Mouse (Mus musculus): Measurements from ENCODE around the gene Atp8b3. TPM values are rescaled to one million over a fixed set of nuclear protein-coding genes. Genes with fewer than 3 reads are reported as not detected.

The Atp8b3 gene
- 0.03 TPM in 1 of 2 replicates, not detected in the other for polyA plus RNA-seq (2012; rRNA removed)

DNA sequence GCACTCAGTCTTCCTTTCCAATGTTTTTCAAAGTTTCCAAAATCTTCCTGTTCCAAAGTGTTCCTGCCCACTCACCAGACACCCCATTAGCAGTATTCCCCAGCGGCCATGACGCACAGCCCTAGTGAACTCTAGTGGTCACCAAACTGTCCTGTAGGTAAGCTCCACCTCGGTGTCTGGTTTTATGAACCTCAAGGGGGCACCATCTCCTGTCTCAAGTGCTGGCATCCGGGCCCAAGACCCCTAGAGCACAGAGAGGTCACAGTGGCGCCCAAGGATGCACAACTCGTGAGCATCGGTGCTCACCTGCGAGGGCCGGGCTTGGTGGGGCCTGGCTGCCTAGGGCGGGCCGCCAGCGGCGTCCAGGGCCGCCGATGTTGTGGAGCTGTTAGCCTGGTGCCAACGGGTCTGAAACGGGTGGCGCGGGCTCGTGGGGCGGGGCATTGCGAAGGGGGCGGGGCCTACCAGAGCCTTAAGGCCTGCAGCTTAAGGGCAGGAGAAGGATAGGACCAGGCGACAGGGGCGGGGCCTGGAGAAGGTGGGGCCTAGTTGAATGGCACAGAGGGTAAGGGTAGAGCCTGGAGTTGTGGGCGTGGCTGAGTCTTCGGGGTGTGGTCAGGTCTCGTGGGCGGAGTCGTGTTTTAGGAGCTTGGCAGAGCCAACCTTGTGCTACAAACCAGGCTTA is at the start of gene Atp8b3:
Gene Atp8b3 (minus strand): TSS at position 415 of the 685 bp plus-strand sequence.
- DNase-seq (ENCODE audit: low spot score), result no peak

DNA sequence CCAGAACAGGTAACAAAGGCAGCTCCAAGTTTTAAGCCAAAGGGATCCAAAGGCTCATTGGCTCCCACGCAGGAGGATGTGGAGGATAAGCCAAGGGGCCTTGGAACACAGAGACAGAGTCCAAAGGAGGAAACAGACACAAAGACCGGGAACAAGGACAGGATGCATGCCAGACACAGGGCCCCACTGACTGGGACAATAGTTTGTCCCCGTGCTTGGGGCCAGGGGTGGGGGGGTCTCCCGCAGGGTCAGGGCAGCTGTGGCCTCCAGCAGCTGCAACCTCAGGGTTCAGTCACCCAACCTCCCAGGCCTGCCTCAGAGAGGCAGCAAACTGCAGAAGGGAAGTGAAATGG is 48.4 kb upstream of the Atp8b3 start:
- DNase-seq (ENCODE audit: low spot score), result no peak

DNA sequence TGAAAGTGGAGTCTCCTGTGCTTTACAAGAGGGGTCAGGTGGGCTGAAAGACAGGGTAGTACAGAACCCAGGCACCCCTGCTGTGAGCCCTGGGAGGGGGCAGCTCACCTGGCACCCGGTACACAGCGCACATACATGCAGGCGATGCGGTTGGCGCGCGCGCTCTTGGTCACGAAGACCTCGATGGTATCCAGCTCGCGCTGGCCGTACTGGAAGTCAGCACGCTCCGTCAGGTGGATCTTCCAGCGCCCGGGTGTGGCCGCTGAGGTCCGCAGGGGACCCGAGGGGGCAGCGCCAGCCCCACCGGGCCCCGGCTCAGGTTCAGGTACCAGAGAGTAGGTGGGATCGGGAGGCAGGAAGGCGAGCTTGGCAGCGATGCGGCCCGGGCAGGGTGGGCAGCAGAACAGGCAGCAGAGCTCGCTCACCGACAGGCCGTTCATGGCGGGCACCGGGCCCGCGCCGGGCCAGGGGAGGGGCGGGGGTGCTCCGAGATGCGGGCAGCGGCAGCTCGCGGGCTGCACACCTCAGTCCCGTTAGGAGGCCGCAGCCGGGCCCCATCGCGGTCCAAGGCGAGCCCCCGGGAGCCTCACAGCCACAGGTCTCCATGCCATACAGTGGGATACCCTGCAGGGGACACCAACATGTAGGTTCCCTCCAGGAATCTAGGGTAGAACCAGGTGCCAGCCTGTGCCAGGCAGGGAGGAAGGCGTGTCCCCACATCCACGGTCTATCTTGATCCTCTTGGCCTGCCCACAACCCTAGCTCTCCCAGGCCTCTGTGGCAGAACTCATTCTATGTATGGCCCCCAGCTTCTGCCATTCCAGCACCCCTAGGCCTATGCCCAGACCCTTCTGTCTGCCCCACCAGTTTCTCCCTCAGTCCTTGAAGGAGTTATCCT is 47.7 kb upstream of the Atp8b3 start:
- DNase-seq (ENCODE audit: low spot score), result no peak

DNA sequence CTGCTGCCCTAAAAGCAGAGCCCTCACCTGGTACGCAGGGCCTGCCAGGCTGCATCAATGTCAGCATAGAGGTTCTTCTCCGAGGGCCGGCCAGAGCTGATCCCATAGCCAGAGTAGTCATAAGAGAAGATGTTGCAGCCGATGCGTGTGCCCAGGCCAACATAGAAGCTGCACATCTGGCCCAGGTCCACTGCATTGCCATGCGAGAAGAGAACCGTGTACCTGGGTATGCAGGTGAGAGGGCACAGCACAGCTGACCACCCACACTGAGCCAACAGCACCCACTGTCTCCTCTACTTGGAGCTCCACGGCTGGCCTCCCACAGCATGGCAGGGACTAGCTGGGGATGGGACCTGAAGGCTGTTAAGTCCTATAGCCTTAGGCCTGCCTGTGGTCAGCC is 46.7 kb upstream of the Atp8b3 start:
- DNase-seq (ENCODE audit: low spot score), result no peak

DNA sequence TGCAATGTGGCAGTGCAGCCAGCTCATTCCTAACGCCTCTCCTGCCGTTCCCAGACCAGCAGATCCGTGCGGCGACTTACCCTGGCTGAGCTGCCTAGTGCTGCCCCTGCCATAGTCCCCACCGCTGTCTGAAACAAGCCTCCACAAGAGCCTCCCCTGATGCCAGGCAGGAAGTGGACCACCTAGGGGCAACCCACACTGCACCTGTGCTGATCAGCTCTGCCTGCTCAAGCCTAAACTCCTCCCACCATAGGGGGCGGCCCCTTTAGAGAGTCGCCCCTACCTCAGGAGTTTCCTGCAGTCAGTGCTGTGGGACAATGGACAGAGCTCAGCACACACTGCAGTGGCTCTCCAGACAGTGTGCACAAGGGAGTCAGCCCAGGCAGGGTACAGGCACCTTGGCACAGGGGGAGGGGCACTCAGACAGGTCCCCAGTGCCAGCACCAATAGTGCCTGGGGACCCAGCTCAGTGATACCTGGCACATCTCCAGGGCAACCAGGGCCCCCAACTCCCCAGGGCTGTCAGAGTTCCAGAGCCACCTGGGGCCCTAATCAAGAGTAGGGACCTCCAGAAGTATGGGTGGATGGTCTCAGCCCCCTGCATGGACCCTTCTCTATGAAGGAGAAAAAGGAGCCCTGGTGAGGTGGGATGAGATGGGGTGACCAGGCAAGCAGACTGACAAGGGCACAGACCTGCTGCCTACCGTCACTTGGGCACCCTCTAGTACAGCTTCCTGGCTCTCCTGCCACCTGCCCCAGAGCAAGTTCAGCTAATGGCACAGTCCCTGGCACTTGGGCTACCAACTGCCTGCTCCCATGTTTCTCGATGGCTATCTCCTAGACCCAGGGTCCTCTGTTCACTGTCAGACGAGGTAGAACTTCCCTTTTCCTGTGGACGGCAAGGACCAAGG is 46.0 kb upstream of the Atp8b3 start:
- no peak for DNase-seq (ENCODE audit: low spot score)

DNA sequence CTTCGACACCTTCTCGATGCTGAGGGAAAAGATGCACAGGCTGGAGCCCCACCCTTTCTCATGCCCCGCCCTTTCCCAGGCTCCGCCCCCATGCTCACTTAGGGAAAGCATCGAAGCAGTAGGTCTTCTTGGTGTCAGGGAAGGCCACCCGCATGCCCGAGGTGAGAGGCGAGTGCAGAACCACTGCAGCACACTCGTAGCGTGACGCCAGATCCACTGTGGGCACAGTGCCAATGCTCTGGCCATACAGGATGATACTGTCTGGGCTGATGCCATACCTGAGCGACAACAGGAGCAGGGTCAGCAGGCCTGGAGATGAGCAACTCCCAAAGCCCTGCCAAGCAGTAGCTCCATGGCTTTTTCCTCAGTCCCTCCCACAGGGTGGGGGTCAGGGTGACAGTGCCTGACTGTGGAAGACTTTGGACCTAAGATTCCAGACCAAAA is 45.1 kb upstream of the Atp8b3 start:
- DNase-seq (ENCODE audit: low spot score), result no peak

DNA sequence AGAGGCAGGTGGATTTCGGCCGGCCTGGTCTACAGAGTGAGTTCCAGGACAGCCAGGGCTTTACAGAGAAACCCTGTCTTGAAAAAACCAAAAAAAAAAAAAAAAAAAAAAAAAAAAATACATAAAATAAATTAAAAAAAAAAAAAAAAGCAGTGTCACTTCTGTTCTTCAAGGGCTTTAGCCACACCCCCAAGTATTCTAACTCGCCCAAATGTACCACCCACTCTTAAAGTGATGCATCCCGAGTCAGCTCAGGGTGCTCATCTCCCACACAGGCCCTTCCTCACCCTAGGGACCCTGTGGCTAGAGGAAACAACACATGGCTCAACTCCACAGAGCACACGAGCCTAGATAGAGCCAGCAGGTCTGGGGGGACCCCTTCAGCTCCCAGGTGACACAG is 44.1 kb upstream of the Atp8b3 start:
- DNase-seq (ENCODE audit: low spot score), result no peak

DNA sequence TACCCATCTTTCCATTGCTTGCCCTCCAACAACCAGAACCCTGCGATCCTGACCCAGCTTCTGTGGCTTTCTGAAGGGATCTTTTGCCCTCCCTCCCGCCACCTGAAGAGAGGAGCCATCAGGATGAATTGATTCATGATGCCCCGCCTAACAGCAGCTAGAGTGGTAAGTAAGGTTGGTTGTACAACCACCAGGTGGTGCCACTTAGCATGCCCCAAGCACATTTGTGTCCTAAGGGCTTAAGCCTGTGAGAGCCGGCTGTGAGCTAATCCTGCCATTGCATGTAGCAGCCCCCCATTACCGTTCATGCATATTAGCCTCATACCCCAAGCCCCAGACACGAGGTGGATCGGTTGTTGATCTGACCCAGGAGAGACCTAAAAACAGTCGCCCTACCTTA is 40.0 kb upstream of the Atp8b3 start:
- no peak for DNase-seq (ENCODE audit: low spot score)

DNA sequence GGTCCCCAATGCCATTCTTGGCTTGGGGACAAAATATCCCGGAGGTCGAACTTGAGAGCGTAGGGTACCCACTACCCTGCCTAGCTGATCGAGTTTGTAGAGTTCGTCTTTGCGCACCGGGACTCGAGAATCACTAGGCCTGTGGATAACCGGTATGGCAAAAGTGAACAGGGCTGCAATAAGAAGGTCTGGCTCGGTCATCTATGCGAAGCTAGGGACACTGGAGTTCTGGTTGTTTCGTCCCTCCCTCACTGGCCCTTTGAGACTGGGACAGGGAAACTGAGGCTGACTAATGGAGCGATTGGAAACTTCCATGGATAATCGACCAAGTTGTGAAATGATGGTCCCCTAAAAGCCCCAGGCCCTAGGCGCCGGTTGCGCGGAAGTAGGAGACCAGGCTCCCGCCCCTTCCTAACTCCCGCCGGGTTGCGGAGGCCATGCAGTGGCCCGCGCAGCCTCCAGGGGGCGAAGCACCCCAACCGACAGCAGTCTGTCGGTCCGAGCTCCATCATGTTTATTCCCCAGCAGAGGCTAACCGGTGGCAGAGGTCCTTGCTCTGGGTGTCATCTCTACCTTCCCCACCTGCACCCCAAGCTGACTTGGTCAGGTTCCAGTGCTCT is 39.3 kb upstream of the Atp8b3 start:
- DNase-seq (ENCODE audit: low spot score), result peak; percentile 70

DNA sequence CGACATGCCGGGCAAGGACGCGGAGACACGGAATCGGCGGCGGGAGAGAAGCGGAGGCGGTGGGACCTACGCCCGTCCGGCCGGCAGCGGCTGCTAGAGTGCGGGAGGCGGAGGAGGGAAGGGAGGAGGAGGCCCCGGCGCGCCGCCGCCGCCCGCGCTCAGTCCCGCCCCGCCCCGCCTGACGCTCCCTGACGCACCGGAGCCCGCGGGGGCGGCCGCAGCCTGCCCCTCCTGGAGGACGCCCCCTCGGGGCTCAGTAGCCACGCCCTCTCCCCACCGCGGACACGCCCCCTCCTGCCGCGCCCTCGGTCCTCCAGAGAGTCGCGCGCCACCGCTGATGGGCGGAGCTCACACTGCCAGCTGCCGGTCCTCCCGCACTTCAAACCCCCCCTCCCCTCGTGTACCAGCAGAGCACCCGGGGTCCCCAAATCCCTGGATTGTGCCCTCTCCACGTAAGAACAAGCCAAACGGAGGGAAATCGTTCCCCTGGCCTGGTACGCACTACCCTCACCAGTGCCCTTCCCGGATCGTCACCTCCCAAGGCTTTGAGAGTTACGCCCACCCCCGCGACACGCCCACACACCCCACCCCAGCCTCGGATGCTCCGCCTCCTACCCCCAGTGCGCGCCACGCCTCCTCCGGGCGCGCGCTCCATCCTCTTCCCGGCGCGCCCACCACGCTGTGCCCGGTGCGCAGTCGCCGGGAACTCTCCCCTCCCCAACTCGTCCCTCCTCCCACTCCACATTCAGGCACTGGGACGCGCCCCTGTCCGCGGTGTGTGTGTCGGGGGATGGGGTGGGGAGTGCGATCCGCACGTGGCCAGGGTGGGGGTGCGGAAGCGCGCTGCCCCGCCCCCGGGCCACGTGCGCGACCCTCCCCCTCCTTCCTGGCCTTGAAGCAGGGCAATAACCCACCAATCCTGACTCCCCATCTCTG is 38.5 kb upstream of the Atp8b3 start, which contains the start of gene Klf16:
Gene Klf16 (minus strand): TSS at position 127 of the 936 bp plus-strand sequence.
- DNase-seq (ENCODE audit: low spot score), result peak; percentile 99

DNA sequence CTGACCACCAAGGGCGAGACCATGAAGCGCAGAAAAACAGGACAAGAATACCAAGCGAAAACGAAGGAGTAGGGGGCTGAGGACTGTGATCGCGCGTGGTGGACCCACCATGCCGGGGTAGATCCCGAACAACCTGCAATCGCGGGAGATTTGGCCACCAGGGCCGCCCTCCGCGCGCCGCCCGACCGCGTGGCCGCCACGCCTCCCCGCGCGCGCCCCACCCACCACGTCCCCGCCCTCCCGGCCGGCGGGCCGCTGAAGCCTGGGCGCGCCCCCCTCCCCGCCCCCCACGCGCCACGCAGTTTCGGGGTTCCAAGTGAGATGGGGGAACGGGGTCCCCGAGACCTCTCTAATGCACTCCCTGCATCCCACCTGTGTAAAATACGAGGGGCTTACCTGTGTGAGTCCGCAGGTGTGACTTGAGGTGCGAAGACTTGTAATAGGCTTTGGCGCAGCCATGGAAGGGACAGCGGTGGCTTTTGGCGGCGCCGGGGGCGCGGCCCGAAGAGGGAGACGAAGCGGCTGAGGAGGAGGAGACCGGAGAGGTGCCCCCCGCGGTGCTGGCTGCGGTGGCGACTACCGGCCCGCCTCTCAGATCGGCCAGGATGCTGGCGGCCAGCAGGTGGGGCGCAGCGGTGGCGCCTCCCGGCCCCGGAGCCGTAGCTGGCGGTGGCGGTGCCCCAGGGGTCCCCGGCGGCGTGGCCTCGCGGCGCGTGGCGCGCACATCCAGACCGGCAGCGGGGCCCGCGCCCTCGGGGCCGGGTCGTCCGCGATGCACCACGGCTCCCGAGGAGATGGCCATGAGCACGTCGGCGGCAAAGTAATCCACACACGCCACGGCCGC is 37.6 kb upstream of the Atp8b3 start:
- peak; percentile 56 for DNase-seq (ENCODE audit: low spot score)

DNA sequence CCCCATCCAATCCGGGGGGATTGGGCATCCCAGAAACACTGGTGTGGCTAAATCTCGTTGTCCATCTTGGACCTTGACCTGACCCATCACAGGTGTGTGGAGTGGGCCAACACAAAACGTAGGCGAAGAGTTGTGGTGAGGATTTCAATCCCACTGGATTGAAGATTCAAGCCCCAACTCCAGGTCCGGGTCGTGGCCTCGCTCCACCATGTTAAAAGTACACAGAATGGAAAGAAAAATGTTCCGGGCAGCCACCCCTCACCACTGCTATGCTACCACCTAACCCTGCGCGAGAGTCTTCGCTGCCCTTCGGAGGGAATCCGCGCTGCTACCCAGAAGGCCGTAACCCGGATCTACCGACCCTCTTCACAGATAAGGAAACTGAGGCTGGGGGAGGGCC is 37.0 kb upstream of the Atp8b3 start:
- DNase-seq (ENCODE audit: low spot score), result no peak

DNA sequence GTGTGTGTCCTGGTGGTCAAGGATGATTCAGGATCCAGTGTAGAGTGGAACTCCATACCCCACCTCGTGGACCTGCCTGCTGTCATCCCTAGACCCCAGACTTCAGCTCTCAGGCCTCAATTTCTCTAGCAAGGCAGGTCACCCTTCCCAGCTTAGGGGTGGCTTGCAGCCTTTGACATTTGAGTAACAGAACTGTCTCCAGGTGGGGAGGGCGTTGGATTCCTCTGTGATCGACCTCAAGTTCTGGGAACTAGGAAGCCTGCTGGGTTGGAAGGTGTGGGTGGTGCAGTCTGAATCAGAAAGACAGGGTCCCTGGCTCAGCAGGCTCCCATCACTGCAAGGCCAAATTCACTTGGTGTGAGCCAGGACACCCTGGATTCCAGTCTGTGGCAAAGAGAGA is 36.0 kb upstream of the Atp8b3 start:
- no peak for DNase-seq (ENCODE audit: low spot score)

DNA sequence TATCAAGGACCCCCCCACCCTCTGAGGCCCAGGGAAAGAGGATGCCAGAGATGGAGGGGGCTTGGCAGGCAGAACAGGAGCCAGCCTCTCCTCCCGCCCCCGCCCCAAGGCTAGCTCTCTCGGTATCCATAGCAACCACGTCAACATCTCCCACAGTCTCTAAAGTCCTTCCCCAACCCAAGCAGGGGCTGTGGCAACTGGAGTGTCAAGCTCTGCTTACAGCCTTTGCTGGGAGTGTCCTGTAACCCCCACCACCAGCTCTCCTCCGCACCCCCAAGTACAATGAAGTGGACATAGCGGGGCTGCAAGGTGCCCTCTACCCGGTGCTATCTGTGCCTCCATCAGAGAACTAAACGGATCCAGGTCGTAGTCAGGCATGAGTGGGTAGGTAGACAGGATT is 35.0 kb upstream of the Atp8b3 start:
- no peak for DNase-seq (ENCODE audit: low spot score)

DNA sequence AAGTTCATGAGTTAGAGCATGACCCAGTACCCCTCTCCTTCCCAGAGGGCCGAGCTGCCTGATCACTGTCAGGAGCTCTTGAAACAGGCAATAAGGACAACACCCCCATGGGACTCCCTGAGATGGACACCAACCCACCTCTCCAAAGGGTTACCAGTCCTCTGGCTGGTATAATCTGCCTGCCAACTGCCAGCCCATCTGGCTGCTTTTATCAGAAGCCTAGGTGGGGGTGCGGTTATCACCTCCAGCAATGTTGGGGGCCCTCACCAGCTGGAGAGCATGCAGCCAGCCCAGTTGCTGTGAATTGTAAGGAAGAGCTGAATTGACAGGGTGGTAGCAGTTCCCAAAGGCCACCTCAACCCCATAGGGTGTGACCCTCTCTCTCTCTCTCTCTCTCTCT is 33.6 kb upstream of the Atp8b3 start:
- no peak for DNase-seq (ENCODE audit: low spot score)

DNA sequence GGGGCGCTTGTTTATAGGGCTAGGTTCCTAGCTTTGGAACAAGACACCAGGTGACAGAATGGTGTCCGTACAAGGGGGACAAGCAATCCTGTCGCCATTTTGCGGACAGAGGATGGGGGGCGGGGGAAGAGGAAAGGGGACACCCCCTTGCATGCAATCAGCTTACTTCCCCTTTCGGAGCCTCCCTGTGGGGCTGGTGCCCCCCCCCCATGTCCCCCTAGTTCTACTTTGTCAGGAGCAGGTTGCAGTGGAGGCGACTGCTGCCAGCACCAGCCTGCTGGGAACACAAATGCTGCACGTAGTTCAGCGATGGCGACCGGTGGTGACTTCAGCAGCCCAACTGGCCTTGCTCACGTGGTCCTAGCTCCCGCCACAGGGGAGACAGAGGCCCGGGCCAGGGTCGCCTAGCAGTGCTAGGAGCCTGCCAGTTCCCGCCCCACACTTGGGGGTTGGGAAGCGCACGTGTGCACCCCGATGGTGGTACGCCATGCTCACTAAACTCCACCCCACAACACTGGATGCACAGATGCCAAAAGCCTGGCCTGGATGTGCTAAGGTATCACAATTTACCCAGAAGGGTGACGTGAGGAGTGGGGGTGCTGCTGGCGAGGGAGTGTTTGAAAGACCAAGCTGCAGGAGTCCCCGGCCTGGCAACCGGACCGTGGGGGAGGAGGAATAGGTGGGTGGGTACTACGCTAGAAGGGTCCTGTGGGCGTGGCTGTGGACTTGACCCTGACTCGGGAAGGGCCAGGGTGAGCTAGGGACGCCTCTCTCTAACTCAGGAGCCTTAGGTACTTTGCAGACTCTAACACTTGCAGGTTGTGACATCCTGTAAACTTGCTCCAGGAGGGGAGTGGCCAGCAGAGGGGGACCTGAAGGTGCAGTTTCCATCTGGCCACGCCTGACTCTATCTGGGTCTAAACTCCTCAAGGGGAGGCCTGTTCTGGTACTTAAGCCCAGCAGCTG is 32.2 kb upstream of the Atp8b3 start:
- no peak for DNase-seq (ENCODE audit: low spot score)

DNA sequence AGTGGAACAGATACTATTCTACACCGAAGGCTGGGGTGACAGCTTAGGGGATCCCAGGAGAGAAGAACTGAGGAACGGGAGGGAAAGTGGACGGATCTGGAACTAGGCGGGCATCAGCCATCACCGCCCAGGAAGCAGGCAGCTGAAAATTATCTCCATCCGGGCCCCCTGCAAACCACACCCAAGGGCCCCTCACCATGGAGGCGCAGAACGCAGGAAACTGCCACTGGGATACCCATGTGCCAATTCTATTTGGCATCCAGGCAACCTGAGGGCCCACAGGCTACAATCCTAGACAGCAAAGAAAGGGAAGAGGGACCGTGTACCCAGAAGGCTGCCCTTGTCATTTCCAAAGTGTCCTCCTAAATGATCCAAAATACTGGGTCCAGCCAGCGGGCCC is 31.5 kb upstream of the Atp8b3 start:
- no peak for DNase-seq (ENCODE audit: low spot score)

DNA sequence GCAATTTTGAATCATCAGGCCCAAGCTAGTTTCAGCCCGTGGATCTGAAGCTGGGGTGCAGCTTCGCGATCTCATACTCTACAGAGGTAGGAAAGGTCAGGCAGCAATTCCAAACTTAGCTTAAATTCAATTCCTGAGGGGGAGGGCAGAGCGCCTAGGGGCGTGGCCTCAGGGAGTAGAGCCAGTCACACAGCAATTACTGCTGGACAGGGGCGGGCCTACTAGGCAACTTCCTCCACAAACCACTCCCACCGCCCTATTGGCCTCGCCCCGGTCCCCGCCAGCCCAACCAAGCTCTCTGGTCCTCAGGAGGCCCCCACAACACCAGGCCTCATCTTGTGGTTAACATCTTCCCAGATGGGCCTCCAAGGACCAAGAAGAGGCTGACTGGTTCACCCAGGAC is 30.7 kb upstream of the Atp8b3 start:
- DNase-seq (ENCODE audit: low spot score), result no peak

All from urinary bladder, adult 2 months (tissue).